Mouse (Mus musculus) embryonic fibroblast, embryonic 13.5 days (primary cell): ENCODE measurements around the gene Ankfy1.

Experiments
- CTCF ChIP-seq: IDR thresholded peaks from 2 replicates; pipeline ENCODE4 v1.5.1; 2011; ENCODE audit warnings: mild to moderate bottlenecking, control low read depth, low read length, moderate library complexity, borderline replicate concordance; ENCODE audit not compliant: insufficient read depth
- POLR2A ChIP-seq: IDR thresholded peaks from 2 replicates; pipeline ENCODE4 v1.6.1; 2011; ENCODE audit warnings: low read depth, mild to moderate bottlenecking, control low read depth, low read length, moderate library complexity

DNA sequence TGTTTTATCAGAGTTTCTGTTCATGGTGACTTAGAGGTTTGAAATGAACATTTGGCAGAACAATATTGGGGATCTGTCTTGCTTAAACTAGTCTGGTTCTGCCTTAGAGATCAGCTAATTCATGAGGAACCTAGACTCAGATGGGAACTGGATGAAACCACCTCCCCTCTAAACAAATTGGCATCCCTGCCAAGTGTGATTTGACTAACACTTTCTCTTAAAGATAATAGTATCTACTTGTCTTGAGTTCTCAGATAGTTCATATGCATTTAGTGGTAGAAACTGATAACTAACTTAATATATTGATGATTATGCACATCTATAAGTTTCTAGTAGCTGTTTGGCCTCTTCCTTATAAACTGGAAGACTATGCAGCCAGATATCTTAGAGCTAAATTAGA, 3.1 kb upstream of the Ankfy1 start:
- TF ChIP-seq CTCF (no peak), POLR2A (no peak)
